Mouse (Mus musculus): Measurements from ENCODE around the gene Cby3. TPM values are rescaled to one million over a fixed set of nuclear protein-coding genes. Genes with fewer than 3 reads are reported as not detected.
A peak's percentile ranks its signal among the peaks of the same experiment; 100 is the strongest.

Cby3 gene
- total RNA-seq, 2 experiments from 2014 or later, result 1.7 TPM; not detected in 1

- no peak for TF ChIP-seq CTCF (conservative IDR thresholded peaks at IDR 0.05)
- no peak overlapping the region for H3K4me3 ChIP-seq
- DNase-seq (ENCODE audit: low spot score in 2 of 2), result no peak
- no peak overlapping the region for H3K27ac ChIP-seq
Observed at GRCm38 (mm10) chr11:50403367-50404014, 49.2 kb downstream of the Cby3 start.

- TF ChIP-seq CTCF (conservative IDR thresholded peaks at IDR 0.05), result no peak
- no peak for DNase-seq (ENCODE audit: low spot score in 2 of 2)
- H3K4me3 ChIP-seq, result no peak overlapping the region
- H3K27ac ChIP-seq, result 0 out of 2 replicates have a peak overlapping the region, but pooled peaks have one; percentile 10
Observed at GRCm38 (mm10) chr11:50407235-50407634, 53.0 kb downstream of the Cby3 start.

Small RNA genes lying within 50 kb of the gene (microRNA-seq; reads per million reads assigned to microRNA genes)
- 0 reads per million in 2 experiments for gene Mir804

Other genes starting within 250 kb of the Cby3 start
- gene Tbc1d9b, start 223.1 kb upstream of the Cby3 start, total RNA-seq (2021), result 100 to 1,000 TPM; 104 to 107 TPM
- 10 to 100 TPM; 12.7 to 15.8 TPM for gene Mrnip, start 180.0 kb upstream of the Cby3 start, total RNA-seq (2021)
- gene Sqstm1, start 143.6 kb upstream of the Cby3 start, total RNA-seq (2021), result 100 to 1,000 TPM; 444 to 465 TPM
- 10 to 100 TPM; 91.2 to 93.0 TPM for gene Mgat4b, start 143.6 kb upstream of the Cby3 start, total RNA-seq (2021)
- gene Ltc4s, start 115.8 kb upstream of the Cby3 start, total RNA-seq (2021), result 1 to 10 TPM; 6.8 to 9.3 TPM
- 10 to 100 TPM; 10.1 to 10.8 TPM for gene Maml1, start 62.2 kb upstream of the Cby3 start, total RNA-seq (2021)
- gene Canx, start 28.8 kb upstream of the Cby3 start, total RNA-seq (2021), result 100 to 1,000 TPM; 365 to 415 TPM
- gene Hnrnph1, start 22.5 kb downstream of the Cby3 start, total RNA-seq (2021), result 100 to 1,000 TPM; 272 to 300 TPM
- 10 to 100 TPM; 29.2 to 29.6 TPM for gene Rufy1, start 76.7 kb downstream of the Cby3 start, total RNA-seq (2021)
- gene Adamts2, start 247.6 kb downstream of the Cby3 start, total RNA-seq (2021), result 10 to 100 TPM; 14.5 to 15.4 TPM